Mouse (Mus musculus) ES-E14 (cell line): ENCODE data around the gene Elmo1.

Experiments
- CHD2 ChIP-seq: IDR thresholded peaks from 2 replicates; pipeline ENCODE4 v1.6.1; 2014; ENCODE audit warnings: mild to moderate bottlenecking, low read depth, low read length, inconsistent platforms
- HCFC1 ChIP-seq: IDR thresholded peaks from 2 replicates; pipeline ENCODE4 v1.6.1; 2012; ENCODE audit warnings: low read length, inconsistent platforms, borderline replicate concordance; ENCODE audit not compliant: insufficient read depth
- MAFK ChIP-seq: IDR thresholded peaks from 2 replicates; pipeline ENCODE4 v1.6.1; 2014; ENCODE audit warnings: mild to moderate bottlenecking, low read depth, low read length, inconsistent platforms; ENCODE audit not compliant: insufficient read depth
- ZC3H11A ChIP-seq: IDR thresholded peaks from 2 replicates; pipeline ENCODE4 v1.6.1; 2012; ENCODE audit warnings: low read depth, mild to moderate bottlenecking, inconsistent platforms, low read length, borderline replicate concordance
- ZNF384 ChIP-seq: IDR thresholded peaks from 2 replicates; pipeline ENCODE4 v1.6.1; 2012; ENCODE audit warnings: low read depth, low read length, inconsistent platforms

DNA sequence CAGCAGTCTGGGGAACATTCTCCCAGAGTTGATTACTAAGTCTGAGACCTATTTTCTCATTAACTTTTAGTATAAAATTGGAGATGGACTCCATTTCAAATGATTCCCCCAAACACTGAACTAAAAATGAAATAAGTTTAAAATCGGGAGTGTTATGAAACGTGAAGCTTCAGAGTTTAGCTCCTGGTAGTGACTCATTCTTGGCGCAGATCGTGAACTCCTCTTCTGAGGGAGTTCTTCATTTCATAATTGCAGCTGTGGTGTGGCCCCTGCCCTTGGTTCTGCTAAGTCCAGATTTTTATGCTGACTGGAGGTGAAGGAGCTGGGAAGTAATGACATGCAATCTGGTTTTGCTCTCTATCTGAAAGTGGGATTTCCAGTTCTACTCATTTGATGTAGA lies 307.9 kb downstream of the Elmo1 start:
- no peak for TF ChIP-seq ZC3H11A
- no peak for TF ChIP-seq MAFK
- no peak for TF ChIP-seq HCFC1
- TF ChIP-seq CHD2 = no peak
- TF ChIP-seq ZNF384 = no peak
